Mouse (Mus musculus): ENCODE data around the gene Polr2l.

GRCm38 (mm10) chr7:141497600-141497999 is 22.7 kb upstream of the Polr2l start:
- no peak for TF ChIP-seq POLR2A (IDR thresholded peaks at IDR 0.05; ENCODE audit: insufficient read depth, low read depth, low read length)
- no peak for TF ChIP-seq CTCF (IDR thresholded peaks at IDR 0.05; ENCODE audit: insufficient read depth, low read depth, low read length)

Data from olfactory bulb, adult 2 months (tissue).